Mouse (Mus musculus) Patski (cell line): ENCODE results near the gene Timm22. TPM values are rescaled to one million over a fixed set of nuclear protein-coding genes. Genes with fewer than 3 reads are reported as not detected.

Experiments used
- ATAC-seq: fragments of 100-300 bp; one replicate; pipeline ENCODE4 v1.8.0; 2021
- CTCF ChIA-PET: fragments of 350-600 bp; sonication (Branson Sonifier 250); formaldehyde crosslinking; loops from one replicate; lab custom pipeline; 2022; ENCODE audit warnings: inconsistent platforms; lab: Charles Lee
- POLR2A ChIA-PET: fragments of 350-600 bp; sonication (Branson Sonifier 250); formaldehyde crosslinking; loops from one replicate; lab custom pipeline; 2022; ENCODE audit warnings: antibody characterized with exemption, inconsistent platforms; lab: Charles Lee
- DNase-seq: peaks from one replicate; pipeline ENCODE4 v3.0.0-alpha.2; 2011; ENCODE audit warnings: low read depth, low spot score
- H3K27me3 ChIP-seq: fragments of 371-371 bp; one replicate; pipeline ENCODE4 v1.5.1; 2021
- CTCF ChIP-seq: fragments of 100-300 bp; IDR thresholded peaks from one replicate; pipeline ENCODE4 v1.5.1; 2021
- in situ Hi-C: fragments of 300-500 bp; cut with MboI; formaldehyde crosslinking; loops from 3 replicates; pipeline ENCODE4 v1.11.1; 2018; ENCODE audit warnings: low pct_unique_long_range_greater_than_20kb, mixed read lengths
- polyA plus RNA-seq: library from polyadenylated mRNA; unstranded; gene quantifications from one replicate; pipeline ENCODE4 v1.2.3, GENCODE M21; 2021

Gene Timm22
- polyA plus RNA-seq, 1 experiment from 2014 or later, result 58.6 TPM

GRCm38 (mm10) chr11:76372120-76372519, 34.6 kb upstream of the Timm22 start:
- POLR2A ChIA-PET, result interaction anchor here (1.3 kb wide), 1 partner anchor 21 kb away, joined by 5 read pairs; no protein-coding TSS in a partner anchor
- TF ChIP-seq CTCF, result no peak
- no peak for DNase-seq
- in situ Hi-C loops, result no loop called here
- no peak for ATAC-seq
- no peaks in the 10 kb centered on the region for H3K27me3 ChIP-seq
- CTCF ChIA-PET, result interaction anchor here (1.2 to 1.6 kb wide), 4 partner anchors 20 to 86 kb away, joined by 3 to 5 read pairs (median 3); no protein-coding TSS in a partner anchor

DNA sequence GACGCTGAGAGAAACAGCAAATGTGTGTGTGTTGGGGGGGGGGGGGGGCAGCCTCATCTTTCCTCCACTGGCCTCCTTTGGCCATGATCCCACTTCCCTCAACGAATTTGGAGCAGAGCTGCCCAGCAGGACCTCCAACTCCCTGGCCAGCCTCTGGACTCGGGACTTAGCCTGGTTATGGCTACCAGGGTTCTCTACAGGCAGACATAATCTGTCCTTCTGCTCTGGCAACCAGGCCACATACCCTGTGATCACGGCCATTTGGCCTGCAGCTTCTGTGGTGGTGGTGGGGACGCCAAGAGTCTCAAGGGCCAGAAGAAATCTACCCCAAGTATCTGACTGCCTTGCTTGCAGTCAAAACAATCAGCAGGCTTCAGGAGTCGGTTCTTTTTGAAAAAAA, 34.2 kb upstream of the Timm22 start:
- no peaks in the 10 kb centered on the region for H3K27me3 ChIP-seq
- ChIA-PET POLR2A (no interaction called here), CTCF (interaction anchor here (1.2 to 1.6 kb wide), 4 partner anchors 20 to 87 kb away, joined by 3 to 5 read pairs (median 3); no protein-coding TSS in a partner anchor)
- ATAC-seq (no peak), DNase-seq (no peak)
- no peak for TF ChIP-seq CTCF
- in situ Hi-C loops, result no loop called here

DNA sequence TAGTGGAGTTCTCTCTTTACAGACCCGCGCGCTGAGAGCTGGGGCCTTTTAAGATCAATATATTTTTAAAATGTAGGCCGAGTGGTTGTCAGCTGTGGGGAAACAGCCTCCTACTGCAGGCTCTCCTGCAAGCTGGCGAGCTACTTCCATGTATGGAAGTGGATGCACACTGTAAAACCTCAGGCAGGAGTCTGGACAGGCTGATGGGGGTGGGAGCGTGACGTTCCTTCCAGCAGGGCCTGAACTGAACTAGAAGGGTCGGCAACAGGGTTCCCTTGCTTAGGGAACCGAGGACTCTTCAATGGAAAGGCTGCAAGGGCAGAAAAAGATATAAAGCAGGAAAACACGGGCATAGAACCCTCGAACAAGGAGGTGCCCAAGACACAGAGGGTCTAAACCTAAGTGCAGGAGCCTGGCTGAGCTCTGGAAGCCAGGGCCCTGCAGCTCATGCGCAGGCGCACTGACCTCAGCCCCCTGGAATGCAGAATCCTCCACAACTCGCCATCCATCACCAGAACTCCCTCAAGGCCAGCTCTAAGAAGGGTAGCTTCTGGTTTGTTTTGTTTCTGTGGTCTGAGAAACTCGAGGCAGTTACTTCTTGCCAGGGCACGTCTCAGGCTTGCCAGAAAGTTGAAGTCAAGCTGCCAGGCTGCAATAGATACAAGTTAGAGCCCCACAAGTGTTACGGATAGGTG, 32.1 kb upstream of the Timm22 start:
- in situ Hi-C loops, result no loop called here
- CTCF ChIA-PET, result interaction anchor here (0.9 to 4.0 kb wide), 8 partner anchors 12 to 121 kb away, joined by 3 to 20 read pairs (median 5); partner anchors contain the start of gene Nxn
- peak; percentile 93 for DNase-seq
- H3K27me3 ChIP-seq, result no peaks in the 10 kb centered on the region
- POLR2A ChIA-PET, result interaction anchor here (0.6 to 1.5 kb wide), 5 partner anchors 12 to 26 kb away, joined by 3 to 7 read pairs (median 3); no protein-coding TSS in a partner anchor
- ATAC-seq, result peak; percentile 92
- TF ChIP-seq CTCF, result no peak

DNA sequence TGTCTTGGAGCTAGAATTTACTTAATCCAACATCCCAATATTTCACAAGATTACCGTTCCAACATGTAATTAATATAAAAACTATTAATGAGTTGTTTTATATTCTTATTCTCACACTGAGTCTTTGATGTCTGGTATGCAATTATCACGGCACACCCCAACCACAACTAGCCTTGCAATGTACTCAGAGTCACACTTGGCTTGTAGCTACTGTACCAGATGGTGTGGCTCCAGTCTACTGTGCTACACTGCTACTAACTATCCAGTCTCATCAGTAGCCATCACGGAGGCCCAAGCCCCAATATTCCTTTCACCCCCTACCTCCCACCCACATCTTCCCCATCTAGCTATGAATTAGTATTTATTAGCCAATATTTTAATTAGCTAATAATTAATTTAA, 30.3 kb upstream of the Timm22 start:
- ChIA-PET POLR2A (interaction anchor here (0.7 to 1.2 kb wide), 4 partner anchors 12 to 35 kb away, joined by 3 to 13 read pairs (median 3); no protein-coding TSS in a partner anchor), CTCF (interaction anchor here (0.6 to 4.0 kb wide), 8 partner anchors 8 to 123 kb away, joined by 3 to 20 read pairs (median 4); no protein-coding TSS in a partner anchor)
- no peak for ATAC-seq
- DNase-seq, result no peak
- H3K27me3 ChIP-seq, result no peaks in the 10 kb centered on the region
- no peak for TF ChIP-seq CTCF
- in situ Hi-C loops, result no loop called here

DNA sequence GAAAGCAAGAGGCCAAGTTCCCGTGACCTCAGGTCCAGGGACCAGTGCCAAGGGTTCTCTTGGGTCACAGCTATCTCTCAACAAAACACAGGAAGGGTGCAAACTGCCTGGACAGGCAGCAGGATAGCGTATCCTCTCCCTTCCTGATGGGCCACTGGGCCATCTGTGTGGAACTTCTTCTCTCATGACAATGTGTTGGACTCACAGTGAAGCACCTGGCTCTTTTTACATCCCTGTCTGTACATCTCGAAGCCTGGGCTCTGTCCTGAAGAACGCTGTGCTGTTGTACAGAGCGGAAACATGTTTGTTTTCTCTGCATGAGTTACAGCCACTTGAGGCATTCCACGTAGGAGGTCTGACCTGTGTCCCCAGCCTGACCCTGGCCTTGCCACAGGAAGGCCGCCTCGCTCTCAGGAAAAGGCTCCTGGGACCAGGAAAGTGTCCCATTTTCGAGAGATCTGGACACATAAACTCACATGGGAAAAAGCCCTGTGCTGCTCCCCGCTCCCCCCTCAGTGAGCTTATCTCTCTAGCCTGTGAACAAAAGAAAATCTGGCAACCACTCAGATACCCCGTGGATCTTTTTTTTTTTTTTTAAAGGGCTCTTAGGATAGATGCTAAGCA, 26.7 kb upstream of the Timm22 start:
- DNase-seq, result no peak
- no peak for ATAC-seq
- ChIA-PET POLR2A (interaction anchor here (0.6 kb wide), 1 partner anchor 64 kb away, joined by 3 read pairs; no protein-coding TSS in a partner anchor), CTCF (no interaction called here)
- no peaks in the 10 kb centered on the region for H3K27me3 ChIP-seq
- in situ Hi-C loops, result no loop called here
- no peak for TF ChIP-seq CTCF

GRCm38 (mm10) chr11:76381201-76381885, 25.4 kb upstream of the Timm22 start:
- ChIA-PET POLR2A (interaction anchor here (1.0 kb wide), 1 partner anchor 29 kb away, joined by 3 read pairs; no protein-coding TSS in a partner anchor), CTCF (interaction anchor here (2.1 kb wide), 1 partner anchor 10 kb away, joined by 4 read pairs; no protein-coding TSS in a partner anchor)
- TF ChIP-seq CTCF, result no peak
- DNase-seq, result no peak
- no peaks in the 10 kb centered on the region for H3K27me3 ChIP-seq
- in situ Hi-C loops, result no loop called here
- ATAC-seq, result no peak

- CTCF ChIA-PET, result interaction anchor here (1.0 to 2.1 kb wide), 3 partner anchors 9 to 110 kb away, joined by 3 to 4 read pairs (median 3); partner anchors contain the start of gene Nxn
- POLR2A ChIA-PET, result interaction anchor here (0.5 to 1.0 kb wide), 2 partner anchors 9 to 12 kb away, joined by 3 to 6 read pairs; no protein-coding TSS in a partner anchor
- in situ Hi-C loops, result no loop called here
Observed at GRCm38 (mm10) chr11:76382711-76383324, 23.9 kb upstream of the Timm22 start.

GRCm38 (mm10) chr11:76384307-76384706, 22.4 kb upstream of the Timm22 start:
- DNase-seq (no peak), ATAC-seq (no peak)
- no peaks in the 10 kb centered on the region for H3K27me3 ChIP-seq
- CTCF ChIA-PET, result interaction anchor here (3.6 kb wide), 1 partner anchor 9 kb away, joined by 20 read pairs; no protein-coding TSS in a partner anchor
- no peak for TF ChIP-seq CTCF
- POLR2A ChIA-PET, result no interaction called here
- in situ Hi-C loops, result no loop called here

More at GRCm38 (mm10) chr11:76382711-76383324, 23.9 kb upstream of the Timm22 start:
- no peak for DNase-seq
- TF ChIP-seq CTCF, result no peak
- no peaks in the 10 kb centered on the region for H3K27me3 ChIP-seq
- ATAC-seq, result peak; percentile 57

- H3K27me3 ChIP-seq, result no peaks in the 10 kb centered on the region
- POLR2A ChIA-PET, result no interaction called here
- DNase-seq (no peak), ATAC-seq (no peak)
- CTCF ChIA-PET, result interaction anchor here (3.6 kb wide), 1 partner anchor 10 kb away, joined by 20 read pairs; no protein-coding TSS in a partner anchor
- TF ChIP-seq CTCF, result no peak
- in situ Hi-C loops, result no loop called here
Observed at GRCm38 (mm10) chr11:76385017-76385416, 21.7 kb upstream of the Timm22 start.
